Mouse (Mus musculus) midbrain, embryonic 14.5 days (tissue): ENCODE measurements around the gene Cytip. TPM values are rescaled to one million over a fixed set of nuclear protein-coding genes. Genes with fewer than 3 reads are reported as not detected.

Source experiments
- ATAC-seq: fragments of 200-750 bp; cut with Nextera tagmentation; 2 replicates; pipeline ENCODE4 v1.8.0; 2017; ENCODE audit warnings: moderate number of reproducible peaks, moderate library complexity; ENCODE audit not compliant: low FRiP score, low TSS enrichment
- DNase-seq: peaks from one replicate; pipeline ENCODE4 v3.0.0-alpha.2; 2015
- H3K27ac ChIP-seq: fragments of 300-500 bp; sonication (generic); replicated peaks from 2 replicates; pipeline ENCODE4 v1.5.1; 2014; ENCODE audit warnings: mild to moderate bottlenecking, low read depth, low read length, moderate library complexity
- H3K27me3 ChIP-seq: fragments of 300-500 bp; sonication (generic); 2 replicates; pipeline ENCODE4 v1.6.1; 2014; ENCODE audit warnings: low read length, control low read depth, mixed read lengths; ENCODE audit not compliant: control insufficient read depth, insufficient read depth
- H3K36me3 ChIP-seq: fragments of 300-500 bp; sonication (generic); 2 replicates; pipeline ENCODE4 v1.6.1; 2014; ENCODE audit warnings: low read length, control low read depth; ENCODE audit not compliant: control insufficient read depth, insufficient read depth
- H3K4me1 ChIP-seq: fragments of 300-500 bp; sonication (generic); 2 replicates; pipeline ENCODE4 v1.6.1; 2014; ENCODE audit warnings: mild to moderate bottlenecking, antibody characterized with exemption, low read length, control low read depth; ENCODE audit not compliant: control insufficient read depth, insufficient read depth
- H3K4me2 ChIP-seq: fragments of 300-500 bp; sonication (generic); 2 replicates; pipeline ENCODE4 v1.6.1; 2014; ENCODE audit warnings: mild to moderate bottlenecking, low read length, moderate library complexity
- H3K4me3 ChIP-seq: fragments of 300-500 bp; sonication (generic); replicated peaks from 2 replicates; pipeline ENCODE4 v1.5.1; 2014; ENCODE audit warnings: low read depth, low read length
- H3K9ac ChIP-seq: fragments of 300-500 bp; sonication (generic); replicated peaks from 2 replicates; pipeline ENCODE4 v1.6.1; 2014; ENCODE audit warnings: mild to moderate bottlenecking, low read length, moderate library complexity
- H3K9me3 ChIP-seq: fragments of 300-500 bp; sonication (generic); 2 replicates; pipeline ENCODE4 v1.6.1; 2016; ENCODE audit warnings: low read length, control low read depth, mixed read lengths; ENCODE audit not compliant: control insufficient read depth
- WGBS: fragments of 180-500 bp; shearing (Covaris S2); extraction: QIAGEN DNeasy Blood & Tissue Kit; methylation state at CpG from one replicate; pipeline ENCODE4 v1.1.7; 2014; 5-methylcytosine and 5-hydroxymethylcytosine counted together
- polyA plus RNA-seq: library from polyadenylated mRNA; unstranded; fragments of >200 nt; fragmentation: Nextera tagmentation; extraction: Ambion mirVana; gene quantifications from 2 replicates; pipeline ENCODE4 v1.2.1, GENCODE M21; 2014

Gene Cytip
- polyA plus RNA-seq, 1 experiment from 2014 or later, result 0.38 TPM

DNA sequence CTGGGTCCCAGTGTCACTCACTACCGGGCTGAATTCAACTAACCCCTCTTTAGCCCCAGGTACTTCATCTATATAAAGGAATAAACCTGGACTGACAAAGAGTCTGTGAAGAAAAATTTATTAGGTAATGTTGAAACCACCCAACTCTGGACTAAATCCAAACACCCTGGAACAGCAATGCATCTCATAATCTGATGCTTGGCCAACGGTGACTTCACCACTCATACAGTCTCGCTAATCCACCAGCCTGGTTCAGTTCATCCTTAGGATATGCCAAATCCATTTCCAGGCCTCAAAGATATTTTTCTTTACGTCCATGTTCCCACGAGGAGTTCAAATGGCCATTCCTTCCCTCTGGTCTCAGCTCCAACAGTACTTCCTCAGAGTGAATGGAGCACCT is 48.8 kb downstream of the Cytip start:
- H3K36me3 ChIP-seq, result no peaks in the 10 kb centered on the region
- H3K4me2 ChIP-seq, result no peak overlapping the region
- ATAC-seq, result no peak
- no peak overlapping the region for H3K4me3 ChIP-seq
- DNase-seq, result no peak
- WGBS, result 94% methylated on average over 5 of the region's 5 CpGs
- no peaks in the 10 kb centered on the region for H3K4me1 ChIP-seq
- H3K9me3 ChIP-seq, result no peaks in the 10 kb centered on the region; the same call in 1 of the 2 replicates
- no peak overlapping the region for H3K27ac ChIP-seq
- no peak overlapping the region for H3K9ac ChIP-seq
- no peaks in the 10 kb centered on the region for H3K27me3 ChIP-seq

DNA sequence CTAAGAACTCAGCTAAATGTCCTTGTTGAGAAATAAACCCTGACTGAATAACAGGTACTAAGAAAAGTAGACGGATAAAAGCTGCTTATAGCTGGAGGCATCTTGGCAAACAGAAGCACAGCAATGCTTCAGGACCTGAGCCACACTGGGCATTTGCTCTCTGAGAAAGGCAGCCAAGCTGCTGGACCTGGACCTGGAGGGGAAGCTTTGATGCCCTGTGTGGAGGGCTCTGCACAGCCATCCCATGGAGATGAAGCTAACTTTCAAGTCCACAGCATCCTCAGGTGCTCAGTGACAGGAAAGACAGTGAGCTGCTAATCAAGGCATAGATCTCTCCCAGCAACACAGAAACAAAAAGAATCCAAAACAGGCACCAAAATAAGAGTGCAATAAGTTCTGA is 54.8 kb downstream of the Cytip start:
- Histone ChIP-seq H3K4me2 (no peak overlapping the region), H3K9ac (no peak overlapping the region), H3K36me3 (no peaks in the 10 kb centered on the region), H3K4me3 (no peak overlapping the region), H3K27ac (no peak overlapping the region), H3K9me3 (no peaks in the 10 kb centered on the region; the same call in 1 of the 2 replicates), H3K27me3 (no peaks in the 10 kb centered on the region), H3K4me1 (no peaks in the 10 kb centered on the region)
- DNase-seq (no peak), ATAC-seq (no peak)
- WGBS, result 80% methylated on average over 1 of the region's 1 CpGs

- H3K27me3 ChIP-seq, result no peaks in the 10 kb centered on the region
- H3K4me2 ChIP-seq, result no peak overlapping the region
- no peak for ATAC-seq
- no peak overlapping the region for H3K27ac ChIP-seq
- WGBS, result 88% methylated on average over 5 of the region's 5 CpGs
- H3K4me1 ChIP-seq, result no peaks in the 10 kb centered on the region
- no peaks in the 10 kb centered on the region for H3K9me3 ChIP-seq
- no peak overlapping the region for H3K4me3 ChIP-seq
- no peaks in the 10 kb centered on the region for H3K36me3 ChIP-seq
- no peak overlapping the region for H3K9ac ChIP-seq
- DNase-seq, result no peak
Measured at GRCm38 (mm10) chr2:58138611-58139010, 56.7 kb downstream of the Cytip start.

GRCm38 (mm10) chr2:58137676-58138075 is 57.7 kb downstream of the Cytip start:
- 94% methylated on average over 7 of the region's 7 CpGs for WGBS
- Histone ChIP-seq H3K9ac (no peak overlapping the region), H3K36me3 (no peaks in the 10 kb centered on the region), H3K27me3 (no peaks in the 10 kb centered on the region), H3K27ac (no peak overlapping the region), H3K4me3 (no peak overlapping the region), H3K4me2 (no peak overlapping the region), H3K9me3 (no peaks in the 10 kb centered on the region), H3K4me1 (no peaks in the 10 kb centered on the region)
- ATAC-seq, result no peak
- DNase-seq, result no peak

- no peaks in the 10 kb centered on the region for H3K9me3 ChIP-seq
- H3K9ac ChIP-seq, result no peak overlapping the region
- no peak overlapping the region for H3K4me2 ChIP-seq
- H3K27ac ChIP-seq, result no peak overlapping the region
- H3K4me3 ChIP-seq, result no peak overlapping the region
- no peak for DNase-seq
- 95% methylated on average over 4 of the region's 4 CpGs for WGBS
- no peaks in the 10 kb centered on the region for H3K27me3 ChIP-seq
- H3K4me1 ChIP-seq, result no peaks in the 10 kb centered on the region
- no peaks in the 10 kb centered on the region for H3K36me3 ChIP-seq
- ATAC-seq, result no peak
Measured at GRCm38 (mm10) chr2:58136526-58136925, 58.8 kb downstream of the Cytip start.

GRCm38 (mm10) chr2:58135061-58135463 is 60.3 kb downstream of the Cytip start:
- Histone ChIP-seq H3K4me2 (no peak overlapping the region), H3K4me3 (no peak overlapping the region), H3K4me1 (no peaks in the 10 kb centered on the region), H3K9me3 (no peaks in the 10 kb centered on the region), H3K36me3 (no peaks in the 10 kb centered on the region), H3K27ac (no peak overlapping the region), H3K9ac (no peak overlapping the region), H3K27me3 (no peaks in the 10 kb centered on the region)
- WGBS, result 91% methylated on average over 2 of the region's 2 CpGs
- DNase-seq, result no peak
- ATAC-seq, result no peak

DNA sequence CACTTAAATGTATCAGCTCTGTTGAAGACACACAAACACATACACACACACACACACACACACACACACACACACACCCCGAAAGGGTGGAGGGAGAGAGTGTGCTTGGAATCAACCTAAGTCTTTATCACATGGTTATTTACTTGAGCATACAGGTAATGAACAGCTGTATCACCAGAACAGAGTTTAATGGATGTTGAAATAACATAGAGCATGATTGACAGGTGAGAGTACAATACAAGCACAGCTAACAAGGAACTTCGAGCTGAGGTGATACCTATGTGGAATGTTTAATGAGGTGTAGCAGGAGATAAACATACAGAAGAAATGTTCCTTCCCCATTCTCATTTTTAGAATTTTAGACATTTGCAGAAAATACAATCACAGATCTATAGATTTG is 62.7 kb downstream of the Cytip start:
- Histone ChIP-seq H3K27me3 (no peaks in the 10 kb centered on the region), H3K4me2 (no peak overlapping the region), H3K27ac (no peak overlapping the region), H3K9me3 (no peaks in the 10 kb centered on the region), H3K4me1 (no peaks in the 10 kb centered on the region), H3K4me3 (no peak overlapping the region), H3K36me3 (no peaks in the 10 kb centered on the region), H3K9ac (no peak overlapping the region)
- WGBS, result 65% methylated on average over 2 of the region's 2 CpGs
- ATAC-seq (no peak), DNase-seq (no peak)

DNA sequence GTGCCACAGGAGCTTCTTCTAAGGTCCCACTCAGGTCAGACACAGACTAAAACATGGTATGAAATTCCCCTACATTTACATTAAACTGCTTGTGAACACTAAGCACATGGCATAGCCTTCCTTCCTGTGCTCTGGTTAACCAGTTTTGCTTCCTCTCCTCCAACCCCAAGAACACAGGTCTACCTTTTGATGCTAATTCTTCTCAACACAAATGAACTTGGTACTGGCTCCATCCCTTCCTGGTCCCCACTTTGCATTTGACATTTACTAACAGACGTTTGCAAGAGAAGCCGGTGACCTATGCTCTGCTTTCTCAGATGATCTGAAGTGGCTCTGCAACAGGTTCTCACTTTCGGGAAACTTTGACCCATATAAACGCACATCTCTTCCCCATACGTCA is 65.4 kb downstream of the Cytip start:
- H3K9ac ChIP-seq, result no peak overlapping the region
- ATAC-seq (no peak), DNase-seq (no peak)
- 87% methylated on average over 5 of the region's 5 CpGs for WGBS
- no peaks in the 10 kb centered on the region for H3K27me3 ChIP-seq
- H3K4me3 ChIP-seq, result no peak overlapping the region
- no peak overlapping the region for H3K4me2 ChIP-seq
- H3K4me1 ChIP-seq, result no peaks in the 10 kb centered on the region
- H3K27ac ChIP-seq, result no peak overlapping the region
- no peaks in the 10 kb centered on the region for H3K36me3 ChIP-seq
- H3K9me3 ChIP-seq, result no peaks in the 10 kb centered on the region

- DNase-seq, result no peak
- no peak for ATAC-seq
- no peak overlapping the region for H3K4me3 ChIP-seq
- H3K9ac ChIP-seq, result no peak overlapping the region
- WGBS, result 81% methylated on average over 4 of the region's 4 CpGs
- no peak overlapping the region for H3K27ac ChIP-seq
- no peak overlapping the region for H3K4me2 ChIP-seq
- H3K36me3 ChIP-seq, result no peaks in the 10 kb centered on the region
- H3K9me3 ChIP-seq, result no peaks in the 10 kb centered on the region
- no peaks in the 10 kb centered on the region for H3K27me3 ChIP-seq
- H3K4me1 ChIP-seq, result no peaks in the 10 kb centered on the region
Measured at GRCm38 (mm10) chr2:58111105-58111504, 84.2 kb downstream of the Cytip start.
